Mouse (Mus musculus) CD4-positive, CD25-positive, alpha-beta regulatory T cell, adult 4 months (primary cell): ENCODE data around the gene Ankrd33. TPM values are rescaled to one million over a fixed set of nuclear protein-coding genes. Genes with fewer than 3 reads are reported as not detected.

Experiments
- ATAC-seq: one replicate; pipeline ENCODE4 v1.8.0; 2017
- polyA plus RNA-seq, 2 experiments: library from polyadenylated mRNA; unstranded; fragments of 100-300 nt; shearing (Covaris generic); gene quantifications; one replicate each; pipeline ENCODE4 v1.2.1; 2017

Gene Ankrd33
- polyA plus RNA-seq, 2 experiments from 2014 or later = not detected

DNA sequence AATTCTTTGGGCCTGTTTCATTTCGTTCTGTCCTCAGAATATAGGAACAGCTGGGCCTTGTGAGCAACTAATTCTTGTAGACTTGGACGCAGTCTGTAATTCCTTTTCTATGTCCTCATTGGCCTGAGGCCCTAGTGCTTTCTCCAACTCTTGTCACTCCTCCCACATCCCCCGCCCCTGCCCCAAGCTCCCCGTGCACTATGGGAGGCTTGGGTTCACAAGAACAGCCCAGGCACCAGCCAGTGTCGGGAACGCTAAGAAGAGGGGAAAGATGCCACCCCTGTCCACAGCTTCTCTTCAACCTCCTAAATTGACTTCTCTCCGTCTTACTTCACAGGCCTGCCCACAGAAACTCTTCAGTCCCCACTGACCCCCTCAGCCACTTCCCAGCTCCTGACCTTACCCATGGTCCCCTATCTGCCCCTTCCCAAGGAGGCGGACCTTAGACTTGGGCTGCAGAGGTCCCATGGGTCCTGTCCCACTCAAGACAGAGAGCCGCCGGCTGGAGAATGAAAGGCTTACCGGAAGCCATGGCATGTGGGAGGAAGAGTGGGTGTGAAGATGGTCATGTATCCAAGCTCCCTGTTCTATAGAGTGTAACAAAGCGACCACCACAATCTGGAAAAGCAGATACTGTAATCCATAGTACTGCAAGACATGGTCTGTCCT lies 11.5 kb downstream of the Ankrd33 start:
- no peak for ATAC-seq

- ATAC-seq = no peak
Observed at GRCm38 (mm10) chr15:101128181-101129089, 12.9 kb downstream of the Ankrd33 start, which contains the start of gene Acvrl1. Gene Acvrl1, plus strand, starts transcription at chr15:101128522.

GRCm38 (mm10) chr15:101129412-101129811 lies 13.9 kb downstream of the Ankrd33 start:
- no peak for ATAC-seq

DNA sequence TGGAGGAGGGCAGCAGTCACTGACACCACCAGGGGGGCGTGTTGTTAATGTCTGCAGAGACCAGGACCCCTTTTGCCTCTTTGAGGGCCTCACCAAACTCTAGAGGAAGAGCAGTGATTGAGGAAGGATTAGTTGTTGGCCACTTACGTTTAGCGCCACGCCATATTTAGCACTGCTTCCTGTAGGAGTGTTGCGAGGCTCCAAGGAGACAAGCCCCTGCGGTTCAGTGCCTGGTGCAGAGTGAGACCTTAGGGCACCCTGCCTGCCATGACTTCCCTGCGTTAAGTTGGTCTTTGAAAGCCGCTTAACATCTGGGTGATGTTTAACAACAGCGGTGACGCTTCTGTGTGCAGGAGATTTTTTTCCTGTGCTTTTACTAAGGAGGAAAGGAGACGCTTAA lies 15.9 kb downstream of the Ankrd33 start:
- no peak for ATAC-seq

GRCm38 (mm10) chr15:101132041-101132440 lies 16.5 kb downstream of the Ankrd33 start:
- ATAC-seq = no peak

GRCm38 (mm10) chr15:101132761-101133160 lies 17.2 kb downstream of the Ankrd33 start:
- ATAC-seq = no peak

DNA sequence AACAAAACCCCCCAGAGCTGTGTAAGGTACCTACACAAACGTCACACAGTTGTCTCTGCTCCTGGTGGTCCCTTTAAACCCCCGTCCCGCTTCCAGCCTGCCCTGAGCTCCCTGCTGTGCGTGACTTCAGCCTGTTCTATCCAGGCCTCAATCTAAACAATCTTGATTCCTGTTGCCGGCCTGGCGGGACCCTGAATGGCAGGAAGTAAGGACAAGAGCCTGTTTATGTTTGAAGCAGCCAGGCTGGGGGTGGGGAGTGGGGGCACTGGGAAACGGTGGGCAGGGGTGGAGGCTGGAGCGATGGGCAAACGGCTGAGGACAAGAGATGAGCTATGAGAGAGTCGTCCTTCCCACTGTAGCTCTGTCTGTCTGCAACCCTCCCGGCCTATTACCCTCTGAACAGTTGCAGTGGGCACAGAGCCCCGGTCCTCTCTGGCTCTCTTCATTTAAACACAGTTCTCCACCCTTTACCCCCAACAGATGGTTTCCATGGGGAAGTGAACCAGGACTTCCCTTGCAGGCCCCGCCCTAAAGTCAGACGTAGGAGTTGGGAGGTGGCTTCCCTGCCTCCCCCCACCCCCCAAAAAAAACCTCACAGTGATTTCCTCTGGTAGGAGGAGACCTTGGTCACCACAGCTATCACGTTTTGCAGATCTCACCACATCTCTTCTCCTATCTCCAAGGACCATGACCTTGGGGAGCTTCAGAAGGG lies 18.6 kb downstream of the Ankrd33 start:
- ATAC-seq = peak; percentile 80

- ATAC-seq = peak; percentile 31
Observed at GRCm38 (mm10) chr15:101135405-101135804, 19.9 kb downstream of the Ankrd33 start.

GRCm38 (mm10) chr15:101137455-101137854 lies 21.9 kb downstream of the Ankrd33 start:
- ATAC-seq = no peak

- ATAC-seq = no peak
Observed at GRCm38 (mm10) chr15:101138675-101139074, 23.1 kb downstream of the Ankrd33 start.

DNA sequence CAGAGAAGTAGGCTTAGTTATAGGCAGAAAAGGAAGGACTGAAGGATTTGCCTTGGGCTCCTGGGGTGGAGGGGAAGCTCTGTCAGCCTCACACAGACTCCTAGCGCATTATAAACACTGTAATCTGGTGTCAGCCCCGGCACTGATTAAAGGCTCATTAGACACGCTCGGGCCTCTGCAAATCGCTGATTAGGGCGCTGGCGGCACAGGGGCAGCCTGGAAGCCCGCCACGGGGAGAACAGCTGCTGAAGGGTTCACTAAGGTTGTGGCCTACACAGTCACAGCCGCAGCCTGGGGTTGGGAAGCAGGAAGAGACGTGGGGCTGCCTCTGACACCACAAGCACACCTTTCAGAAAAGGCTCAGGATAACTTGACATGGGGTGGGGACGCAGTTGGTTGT lies 24.3 kb downstream of the Ankrd33 start:
- no peak for ATAC-seq

DNA sequence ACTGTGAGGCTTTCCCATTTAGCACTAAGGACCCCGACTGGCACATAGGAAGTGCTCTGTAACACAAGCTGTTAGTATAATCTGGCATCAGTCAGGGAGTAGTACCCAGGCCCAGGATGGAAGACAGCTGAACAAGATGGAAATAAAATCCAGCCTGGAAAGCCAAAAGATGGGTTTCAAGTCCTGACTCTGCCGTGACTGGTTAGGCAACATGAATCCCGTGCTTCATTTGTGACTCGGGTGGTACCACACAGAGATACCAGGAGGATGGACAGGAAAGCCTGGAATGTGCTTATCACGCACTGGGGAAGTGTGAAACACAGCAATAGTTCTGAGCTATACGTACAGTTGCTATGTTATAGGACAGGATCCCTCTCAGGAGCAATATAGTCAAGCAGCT lies 25.0 kb downstream of the Ankrd33 start:
- no peak for ATAC-seq

DNA sequence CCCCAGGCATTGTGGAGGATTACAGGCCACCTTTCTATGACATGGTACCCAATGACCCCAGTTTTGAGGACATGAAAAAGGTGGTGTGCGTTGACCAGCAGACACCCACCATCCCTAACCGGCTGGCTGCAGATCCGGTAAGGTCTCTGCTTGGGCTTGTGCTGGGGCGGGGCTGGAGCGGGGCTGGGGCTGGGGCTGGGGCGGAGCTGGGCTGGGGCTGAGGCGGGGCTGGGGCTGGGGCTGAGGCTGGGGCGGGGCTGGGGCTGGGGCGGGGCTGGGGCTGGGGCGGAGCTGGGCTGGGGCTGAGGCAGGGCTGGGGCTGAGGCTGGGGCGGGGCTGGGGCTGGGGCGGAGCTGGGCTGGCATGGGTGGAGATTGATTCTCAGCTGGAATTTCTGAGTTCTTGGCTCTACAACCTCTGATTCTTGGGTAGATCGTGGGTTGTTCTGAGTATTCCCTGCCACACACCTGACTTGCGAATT lies 25.5 kb downstream of the Ankrd33 start:
- peak; percentile 17 for ATAC-seq

DNA sequence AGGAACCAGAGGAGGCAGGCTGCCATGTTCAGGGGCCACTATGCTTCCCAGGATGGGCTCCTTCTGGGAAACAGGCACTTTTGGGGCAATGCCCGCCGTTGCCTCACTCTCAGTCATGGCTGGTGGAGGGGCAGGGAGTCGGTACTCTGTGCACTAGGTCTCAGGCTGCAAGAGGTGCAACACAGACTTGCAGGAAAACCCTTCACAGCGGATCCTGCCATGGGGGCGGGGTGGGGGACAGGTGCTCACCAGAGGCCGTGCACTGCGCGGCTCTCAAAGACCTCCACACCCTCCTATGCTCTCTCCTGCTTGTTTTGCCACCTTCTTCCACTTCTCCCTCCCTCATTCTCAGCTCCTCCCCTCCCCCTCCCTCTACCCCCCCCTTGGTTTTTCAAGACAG lies 27.1 kb downstream of the Ankrd33 start:
- ATAC-seq = no peak

- ATAC-seq = no peak
Observed at GRCm38 (mm10) chr15:101143494-101143893, 27.9 kb downstream of the Ankrd33 start.

DNA sequence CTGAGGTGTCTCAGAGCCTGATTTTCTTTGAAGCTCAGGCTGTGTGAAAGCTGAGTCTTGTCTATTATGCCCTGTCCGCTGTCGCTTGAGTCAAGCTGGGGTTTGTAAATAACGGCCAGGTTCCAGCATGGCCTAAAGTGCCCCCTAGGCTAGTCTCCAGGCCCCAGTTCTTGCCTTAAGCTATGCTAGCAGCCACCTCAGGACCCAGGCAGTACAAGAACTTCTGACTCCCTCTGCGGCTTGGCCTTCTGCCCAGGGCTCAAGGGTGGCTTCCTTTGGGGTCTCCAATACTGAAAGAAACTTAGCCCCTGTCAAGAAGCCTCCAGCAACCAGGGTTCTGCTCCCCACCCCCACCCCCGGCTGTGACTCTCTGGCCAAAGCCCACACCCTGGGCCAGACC lies 28.6 kb downstream of the Ankrd33 start:
- ATAC-seq = no peak

DNA sequence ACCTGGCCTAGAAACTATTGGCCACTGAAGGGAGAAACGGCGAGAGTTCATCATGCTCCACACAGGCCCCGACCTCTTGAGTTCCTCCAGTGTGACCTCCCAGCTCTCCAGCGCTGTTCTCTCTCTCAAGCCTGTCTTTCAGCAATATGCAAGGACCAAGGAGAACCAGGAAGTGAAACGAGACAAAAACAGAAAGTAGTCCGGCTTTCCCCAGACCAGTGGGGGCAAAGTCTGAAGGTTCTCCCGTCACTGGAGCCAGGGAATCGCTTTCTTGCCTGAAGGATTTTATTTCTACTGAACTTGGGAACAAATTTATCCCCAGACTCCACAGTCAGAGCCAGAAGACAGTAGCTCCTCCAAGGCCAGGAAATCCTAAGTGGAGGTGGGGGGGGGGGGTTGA lies 29.2 kb downstream of the Ankrd33 start:
- ATAC-seq = no peak

- peak; percentile 97 for ATAC-seq
Observed at GRCm38 (mm10) chr15:101145424-101146099, 30.0 kb downstream of the Ankrd33 start.

GRCm38 (mm10) chr15:101146100-101146965 lies 30.8 kb downstream of the Ankrd33 start:
- no peak for ATAC-seq

- no peak for ATAC-seq
Observed at GRCm38 (mm10) chr15:101147115-101147909, 31.8 kb downstream of the Ankrd33 start.

DNA sequence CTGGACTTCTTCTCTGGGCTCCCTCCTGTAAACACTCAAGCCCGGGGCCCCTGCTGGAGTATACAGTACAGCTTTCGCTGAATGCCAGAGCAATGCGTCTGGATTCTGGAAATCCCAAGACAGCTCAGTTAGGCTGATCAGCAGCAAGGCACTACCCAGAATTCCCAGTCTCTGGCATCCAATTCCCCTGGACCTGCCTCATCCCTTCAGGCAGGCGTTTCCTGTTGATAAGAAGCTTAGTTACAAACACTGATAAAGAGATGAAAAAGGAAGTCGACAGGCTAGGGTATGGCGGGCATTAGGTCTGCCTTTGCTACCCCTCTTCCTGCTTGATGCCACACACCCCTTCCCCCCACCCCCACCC lies 32.3 kb downstream of the Ankrd33 start:
- ATAC-seq = no peak
